19 mouse cellular contexts compared by ENCODE assay signal in genomic region chr1:52669931-52670330, GRCm38 (mm10). TPM values are rescaled to one million over a fixed set of nuclear protein-coding genes. Genes with fewer than 3 reads are reported as not detected.
DNase-seq lines count a peak whose midpoint lies in the region; ATAC-seq and TF ChIP-seq lines count a peak whose summit lies in the region.
"Had no signal": no experiment of that assay in that cellular context is flagged by ENCODE, and none has a peak within 500 bp of the region (broad histone marks: within the 10 kb centered on the region; RNA-seq: fewer than 3 reads in every experiment).

No protein-coding gene starts in this region.

- H3K4me3 ChIP-seq in forebrain, embryonic 15.5 days: no peak overlapping the region
- H3K4me3 ChIP-seq in forebrain, embryonic 14.5 days (ENCODE audit: low read depth, low read length): no peak overlapping the region
- no peak overlapping the region for H3K4me3 ChIP-seq in forebrain, postnatal 0 days (ENCODE audit: low read depth, low read length)
- H3K4me3 ChIP-seq in forebrain, embryonic 11.5 days (ENCODE audit: low read depth, low read length): no peak overlapping the region
- no peak overlapping the region for H3K4me3 ChIP-seq in heart, embryonic 13.5 days
- H3K4me3 ChIP-seq: embryonic facial prominence, embryonic 13.5 days; embryonic facial prominence, embryonic 15.5 days; erythroblast, embryonic 14.5 days had no signal

- H3K9me3 ChIP-seq in forebrain, embryonic 15.5 days: no peaks in the 10 kb centered on the region
- no peaks in the 10 kb centered on the region for H3K9me3 ChIP-seq in forebrain, embryonic 14.5 days (replicated peaks; ENCODE audit: control insufficient read depth, low read length)
- H3K9me3 ChIP-seq in forebrain, postnatal 0 days (ENCODE audit: low read length): no peaks in the 10 kb centered on the region
- H3K9me3 ChIP-seq in forebrain, embryonic 11.5 days (ENCODE audit: control insufficient read depth, low read length): no peaks in the 10 kb centered on the region
- H3K9me3 ChIP-seq in heart, embryonic 13.5 days: no peaks in the 10 kb centered on the region
- H3K9me3 ChIP-seq: embryonic facial prominence, embryonic 13.5 days; embryonic facial prominence, embryonic 15.5 days had no signal

- intact Hi-C loops in heart, postnatal 10 days (cut with DNase I): no loop called here

- ATAC-seq in forebrain, embryonic 15.5 days (replicated peaks): peak; percentile 53; the same call in 1 of the 2 replicates
- no peak for ATAC-seq in forebrain, embryonic 14.5 days
- ATAC-seq in forebrain, postnatal 0 days: peak; percentile 78
- ATAC-seq in forebrain, embryonic 11.5 days (replicated peaks; ENCODE audit: low FRiP score): no peak
- ATAC-seq in heart, embryonic 13.5 days (ENCODE audit: extremely low read depth, insufficient number of reproducible peaks, low FRiP score, low TSS enrichment): no peak

- H3K4me1 ChIP-seq in forebrain, embryonic 15.5 days: no peaks in the 10 kb centered on the region
- no peaks in the 10 kb centered on the region; the same call in 1 of the 2 replicates for H3K4me1 ChIP-seq in forebrain, embryonic 14.5 days (ENCODE audit: control insufficient read depth, insufficient read depth, low read length)
- no peaks in the 10 kb centered on the region for H3K4me1 ChIP-seq in forebrain, postnatal 0 days (ENCODE audit: insufficient read depth)
- peaks cover 4% of the 10 kb centered on the region; the same call in 1 of the 2 replicates for H3K4me1 ChIP-seq in forebrain, embryonic 11.5 days (replicated peaks; ENCODE audit: control insufficient read depth, insufficient read depth, low read length)
- H3K4me1 ChIP-seq in heart, embryonic 13.5 days: peaks cover 15% of the 10 kb centered on the region
- H3K4me1 ChIP-seq: embryonic facial prominence, embryonic 13.5 days; embryonic facial prominence, embryonic 15.5 days had no signal

- no peak overlapping the region for H3K4me2 ChIP-seq in forebrain, embryonic 15.5 days (replicated peaks)
- H3K4me2 ChIP-seq in forebrain, embryonic 14.5 days (ENCODE audit: low read length): no peak overlapping the region
- H3K4me2 ChIP-seq in forebrain, postnatal 0 days (ENCODE audit: low read depth): no peak overlapping the region
- no peak overlapping the region for H3K4me2 ChIP-seq in forebrain, embryonic 11.5 days (ENCODE audit: low read depth, low read length, severe bottlenecking)
- no peak overlapping the region for H3K4me2 ChIP-seq in heart, embryonic 13.5 days
- H3K4me2 ChIP-seq: embryonic facial prominence, embryonic 13.5 days; embryonic facial prominence, embryonic 15.5 days had no signal

- no peaks in the 10 kb centered on the region for H3K36me3 ChIP-seq in forebrain, embryonic 15.5 days
- H3K36me3 ChIP-seq in forebrain, embryonic 14.5 days (ENCODE audit: control insufficient read depth, insufficient read depth, low read length): no peaks in the 10 kb centered on the region
- H3K36me3 ChIP-seq in forebrain, postnatal 0 days (ENCODE audit: insufficient read depth): no peaks in the 10 kb centered on the region
- H3K36me3 ChIP-seq in forebrain, embryonic 11.5 days (ENCODE audit: control insufficient read depth, insufficient read depth, low read length): no peaks in the 10 kb centered on the region
- peaks cover 5% of the 10 kb centered on the region; the same call in 1 of the 2 replicates for H3K36me3 ChIP-seq in heart, embryonic 13.5 days
- H3K36me3 ChIP-seq: embryonic facial prominence, embryonic 13.5 days; embryonic facial prominence, embryonic 15.5 days had no signal

- no peaks in the 10 kb centered on the region for H3K27me3 ChIP-seq in forebrain, embryonic 15.5 days
- H3K27me3 ChIP-seq in forebrain, embryonic 14.5 days (replicated peaks; ENCODE audit: control insufficient read depth, insufficient read depth, low read length): no peaks in the 10 kb centered on the region
- H3K27me3 ChIP-seq in forebrain, postnatal 0 days (ENCODE audit: insufficient read depth, low read length): no peaks in the 10 kb centered on the region
- no peaks in the 10 kb centered on the region for H3K27me3 ChIP-seq in forebrain, embryonic 11.5 days (ENCODE audit: control insufficient read depth, insufficient read depth, low read length)
- no peaks in the 10 kb centered on the region for H3K27me3 ChIP-seq in heart, embryonic 13.5 days (replicated peaks)
- H3K27me3 ChIP-seq: embryonic facial prominence, embryonic 13.5 days; embryonic facial prominence, embryonic 15.5 days had no signal

- no peak overlapping the region for H3K27ac ChIP-seq in forebrain, embryonic 15.5 days (replicated peaks)
- H3K27ac ChIP-seq in forebrain, embryonic 14.5 days (ENCODE audit: low read depth, low read length): no peak overlapping the region
- no peak overlapping the region for H3K27ac ChIP-seq in forebrain, postnatal 0 days (ENCODE audit: low read depth, low read length)
- H3K27ac ChIP-seq in forebrain, embryonic 11.5 days (ENCODE audit: low read depth, low read length): no peak overlapping the region
- H3K27ac ChIP-seq in heart, embryonic 13.5 days (replicated peaks): peak overlapping the region; percentile 45; the same call in 1 of the 2 replicates
- H3K27ac ChIP-seq: embryonic facial prominence, embryonic 13.5 days; embryonic facial prominence, embryonic 15.5 days had no signal

- no peak for TF ChIP-seq CTCF in forebrain, postnatal 0 days (IDR thresholded peaks at IDR 0.05; ENCODE audit: low read depth)

- H3K9ac ChIP-seq in forebrain, embryonic 15.5 days (replicated peaks): no peak overlapping the region
- no peak overlapping the region for H3K9ac ChIP-seq in forebrain, embryonic 14.5 days (ENCODE audit: low read length)
- no peak overlapping the region for H3K9ac ChIP-seq in forebrain, postnatal 0 days
- H3K9ac ChIP-seq in forebrain, embryonic 11.5 days (ENCODE audit: low read length): no peak overlapping the region
- H3K9ac ChIP-seq in heart, embryonic 13.5 days: no peak overlapping the region
- H3K9ac ChIP-seq: embryonic facial prominence, embryonic 13.5 days; embryonic facial prominence, embryonic 15.5 days had no signal

- 72% methylated on average over 1 of the region's 1 CpGs for WGBS in forebrain, embryonic 15.5 days
- WGBS in forebrain, embryonic 14.5 days: 74% methylated on average over 1 of the region's 1 CpGs
- WGBS in forebrain, postnatal 0 days: 51% methylated on average over 1 of the region's 1 CpGs
- WGBS in forebrain, embryonic 11.5 days: 86% methylated on average over 1 of the region's 1 CpGs
- 86% methylated on average over 1 of the region's 1 CpGs for WGBS in heart, embryonic 13.5 days

- no peak for DNase-seq in forebrain, embryonic 14.5 days (ENCODE audit: low spot score)
- no peak for DNase-seq in forebrain, postnatal 0 days
- no peak for DNase-seq in forebrain, embryonic 11.5 days (ENCODE audit: low spot score)
- no peak for DNase-seq in heart, postnatal 10 days
- DNase-seq: adrenal gland, adult 2 months; adrenal gland, postnatal 10 days; adrenal gland, postnatal 25 days; cerebellum, adult 11 months; cerebellum, adult 18-20 months; cerebellum, adult 8-10 months; cerebellum, adult 9-11 months; cerebellum, postnatal 14 days; cerebellum, postnatal 36 days; embryo, embryonic 11 days had no signal

RNA-seq across cellular contexts. Expression of gene Nemp2, which starts 39.4 kb away (rescaled TPM):
- 8.5 and 8.9 TPM in 2 replicates for polyA plus RNA-seq in forebrain, embryonic 15.5 days (2015; fragmentation: Nextera tagmentation; extraction: Ambion mirVana)
- polyA plus RNA-seq in forebrain, embryonic 14.5 days (2014; fragmentation: Nextera tagmentation; extraction: Ambion mirVana): 9.5 and 10.1 TPM in 2 replicates
- total RNA-seq in forebrain, postnatal 0 days (2014; rRNA removed): 10.1 and 10.3 TPM in 2 replicates
- polyA plus RNA-seq in forebrain, postnatal 0 days (2015; fragmentation: Nextera tagmentation; extraction: Ambion mirVana): 4.2 and 4.7 TPM in 2 replicates
- polyA plus RNA-seq in forebrain, embryonic 11.5 days (2014; fragmentation: Nextera tagmentation; extraction: Ambion mirVana): 11.6 and 14.5 TPM in 2 replicates
- polyA plus RNA-seq in heart, embryonic 13.5 days (2015; fragmentation: Nextera tagmentation; extraction: Ambion mirVana): 4.4 and 4.8 TPM in 2 replicates
- 1 to 10 TPM; 2.2 to 2.3 TPM for total RNA-seq in heart, postnatal 10 days (2021)

RNA-seq across cellular contexts. Expression of gene Mfsd6, which starts 57.3 kb away (rescaled TPM):
- polyA plus RNA-seq in forebrain, embryonic 15.5 days (2015; fragmentation: Nextera tagmentation; extraction: Ambion mirVana): 6.7 and 7.9 TPM in 2 replicates
- polyA plus RNA-seq in forebrain, embryonic 14.5 days (2014; fragmentation: Nextera tagmentation; extraction: Ambion mirVana): 4.3 and 7.2 TPM in 2 replicates
- total RNA-seq in forebrain, postnatal 0 days (2014; rRNA removed): 38.1 and 45.0 TPM in 2 replicates
- polyA plus RNA-seq in forebrain, postnatal 0 days (2015; fragmentation: Nextera tagmentation; extraction: Ambion mirVana): 6.5 and 9.6 TPM in 2 replicates
- 2.1 and 2.7 TPM in 2 replicates for polyA plus RNA-seq in forebrain, embryonic 11.5 days (2014; fragmentation: Nextera tagmentation; extraction: Ambion mirVana)
- polyA plus RNA-seq in heart, embryonic 13.5 days (2015; fragmentation: Nextera tagmentation; extraction: Ambion mirVana): 3.2 and 3.6 TPM in 2 replicates
- total RNA-seq in heart, postnatal 10 days (2021): 10 to 100 TPM; 16.6 to 18.2 TPM
- polyA plus RNA-seq: erythroblast, embryonic 14.5 days had no signal

Comparison
In these comparisons a context has a peak if more than half of its experiments do, and no peak if none do; other contexts are left out.
1. ATAC-seq: peak in forebrain, embryonic 15.5 days (single experiment) and forebrain, postnatal 0 days (single experiment); none in forebrain, embryonic 14.5 days (single experiment), forebrain, embryonic 11.5 days (single experiment) and heart, embryonic 13.5 days (single experiment).